Mouse (Mus musculus): ENCODE measurements around the gene Ylpm1.

The Ylpm1 gene

GRCm38 (mm10) chr12:84996083-84996496, at the start of gene Ylpm1:
Gene Ylpm1, plus strand, starts transcription at chr12:84996321.
- DNase-seq (ENCODE audit: low read depth in 1 of 2, low spot score in 2 of 2): peak; percentile 87 to 93

GRCm38 (mm10) chr12:84947894-84948583, 48.1 kb upstream of the Ylpm1 start:
- no peak for DNase-seq (ENCODE audit: low read depth in 1 of 2, low spot score in 2 of 2)

GRCm38 (mm10) chr12:84948584-84949285, 47.4 kb upstream of the Ylpm1 start:
- DNase-seq (ENCODE audit: low read depth in 1 of 2, low spot score in 2 of 2): no peak

- DNase-seq (ENCODE audit: low read depth in 1 of 2, low spot score in 2 of 2): no peak
These were observed 45.4 kb upstream of the Ylpm1 start for GRCm38 (mm10) chr12:84950763-84951162.

- DNase-seq (ENCODE audit: low read depth in 1 of 2, low spot score in 2 of 2): no peak
These were observed 44.6 kb upstream of the Ylpm1 start for GRCm38 (mm10) chr12:84951531-84951930.

GRCm38 (mm10) chr12:84952351-84952750, 43.8 kb upstream of the Ylpm1 start:
- DNase-seq (ENCODE audit: low read depth in 1 of 2, low spot score in 2 of 2): no peak

- DNase-seq (ENCODE audit: low read depth in 1 of 2, low spot score in 2 of 2): no peak
These were observed 39.8 kb upstream of the Ylpm1 start for GRCm38 (mm10) chr12:84956317-84956716.

- no peak for DNase-seq (ENCODE audit: low read depth in 1 of 2, low spot score in 2 of 2)
These were observed 37.2 kb upstream of the Ylpm1 start for GRCm38 (mm10) chr12:84958794-84959356.

GRCm38 (mm10) chr12:84962606-84963005, 33.5 kb upstream of the Ylpm1 start:
- DNase-seq (ENCODE audit: low read depth in 1 of 2, low spot score in 2 of 2): no peak

GRCm38 (mm10) chr12:84968831-84969655, 27.1 kb upstream of the Ylpm1 start:
- peak in 1 of 2 experiments; percentile 5 for DNase-seq (ENCODE audit: low read depth in 1 of 2, low spot score in 2 of 2)

- DNase-seq (ENCODE audit: low read depth in 1 of 2, low spot score in 2 of 2): no peak
These were observed 26.3 kb upstream of the Ylpm1 start for GRCm38 (mm10) chr12:84969656-84970427.

GRCm38 (mm10) chr12:84970428-84971096, 25.6 kb upstream of the Ylpm1 start, which contains the start of the genes Fcf1 and Arel1:
Gene Fcf1, plus strand, starts transcription at chr12:84970897.
Gene Arel1, minus strand, starts transcription at chr12:84970900.
- peak; percentile 59 to 79 for DNase-seq (ENCODE audit: low read depth in 1 of 2, low spot score in 2 of 2)

- DNase-seq (ENCODE audit: low read depth in 1 of 2, low spot score in 2 of 2): no peak
These were observed 16.8 kb upstream of the Ylpm1 start for GRCm38 (mm10) chr12:84979264-84979862.

- no peak for DNase-seq (ENCODE audit: low read depth in 1 of 2, low spot score in 2 of 2)
These were observed 6.7 kb upstream of the Ylpm1 start for GRCm38 (mm10) chr12:84989456-84989855.

- DNase-seq (ENCODE audit: low read depth in 1 of 2, low spot score in 2 of 2): no peak
These were observed 884 bp upstream of the Ylpm1 start for GRCm38 (mm10) chr12:84995112-84995761.

- DNase-seq (ENCODE audit: low read depth in 1 of 2, low spot score in 2 of 2): peak; percentile 2 to 3
These were observed 629 bp downstream of the Ylpm1 start for GRCm38 (mm10) chr12:84996501-84997398.

GRCm38 (mm10) chr12:84999053-84999452, 2.9 kb downstream of the Ylpm1 start:
- DNase-seq (ENCODE audit: low read depth in 1 of 2, low spot score in 2 of 2): no peak

GRCm38 (mm10) chr12:85006206-85006605, 10.1 kb downstream of the Ylpm1 start:
- no peak for DNase-seq (ENCODE audit: low read depth in 1 of 2, low spot score in 2 of 2)

Measured in monocyte, adult 2 months (primary cell).